Mouse (Mus musculus) heart, embryonic 15.5 days (tissue): ENCODE data around the gene Mok. TPM values are rescaled to one million over a fixed set of nuclear protein-coding genes. Genes with fewer than 3 reads are reported as not detected.

Experiments used
- polyA plus RNA-seq: library from polyadenylated mRNA; unstranded; fragments of >200 nt; fragmentation: Nextera tagmentation; extraction: Ambion mirVana; gene quantifications from 2 replicates; pipeline ENCODE4 v1.2.1, GENCODE M21; 2015

The Mok gene
- polyA plus RNA-seq, 1 experiment from 2014 or later = 3.0 TPM

Other genes with a start within 250 kb of the Mok start
- gene Dync1h1, start 239.5 kb downstream of the Mok start, polyA plus RNA-seq = 26.3 and 40.4 TPM in 2 replicates
- not detected in 2 replicates for gene 1700001K19Rik, start 158.3 kb downstream of the Mok start, polyA plus RNA-seq
- gene Hsp90aa1, start 138.2 kb downstream of the Mok start, polyA plus RNA-seq = 595 and 603 TPM in 2 replicates
- gene Wdr20, start 103.0 kb downstream of the Mok start, polyA plus RNA-seq = 14.7 and 17.8 TPM in 2 replicates
- 4.5 and 5.9 TPM in 2 replicates for gene Zfp839, start 9.3 kb upstream of the Mok start, polyA plus RNA-seq
- gene Cinp, start 48.2 kb upstream of the Mok start, polyA plus RNA-seq = 55.2 and 64.2 TPM in 2 replicates
- 2.0 and 3.2 TPM in 2 replicates for gene Tecpr2, start 48.3 kb upstream of the Mok start, polyA plus RNA-seq
- 15.4 and 18.0 TPM in 2 replicates for gene Ankrd9, start 138.1 kb upstream of the Mok start, polyA plus RNA-seq
- 6.5 and 7.9 TPM in 2 replicates for gene Rcor1, start 198.4 kb upstream of the Mok start, polyA plus RNA-seq